Mouse (Mus musculus) G1E-ER4 (cell line): Measurements from ENCODE around the gene Prdm16. TPM values are rescaled to one million over a fixed set of nuclear protein-coding genes. Genes with fewer than 3 reads are reported as not detected.

ENCODE experiments used
- GATA1 ChIP-seq: IDR thresholded peaks from one replicate; pipeline ENCODE4 v1.8.0; 2012; ENCODE audit warnings: low read length, inconsistent platforms
- polyA plus RNA-seq: library from polyadenylated mRNA; stranded (reverse); fragments of >175 nt; gene quantifications from 2 replicates; pipeline ENCODE4 v1.2.3, GENCODE M21; 2012

Gene Prdm16
- polyA plus RNA-seq, 1 experiment = not detected

DNA sequence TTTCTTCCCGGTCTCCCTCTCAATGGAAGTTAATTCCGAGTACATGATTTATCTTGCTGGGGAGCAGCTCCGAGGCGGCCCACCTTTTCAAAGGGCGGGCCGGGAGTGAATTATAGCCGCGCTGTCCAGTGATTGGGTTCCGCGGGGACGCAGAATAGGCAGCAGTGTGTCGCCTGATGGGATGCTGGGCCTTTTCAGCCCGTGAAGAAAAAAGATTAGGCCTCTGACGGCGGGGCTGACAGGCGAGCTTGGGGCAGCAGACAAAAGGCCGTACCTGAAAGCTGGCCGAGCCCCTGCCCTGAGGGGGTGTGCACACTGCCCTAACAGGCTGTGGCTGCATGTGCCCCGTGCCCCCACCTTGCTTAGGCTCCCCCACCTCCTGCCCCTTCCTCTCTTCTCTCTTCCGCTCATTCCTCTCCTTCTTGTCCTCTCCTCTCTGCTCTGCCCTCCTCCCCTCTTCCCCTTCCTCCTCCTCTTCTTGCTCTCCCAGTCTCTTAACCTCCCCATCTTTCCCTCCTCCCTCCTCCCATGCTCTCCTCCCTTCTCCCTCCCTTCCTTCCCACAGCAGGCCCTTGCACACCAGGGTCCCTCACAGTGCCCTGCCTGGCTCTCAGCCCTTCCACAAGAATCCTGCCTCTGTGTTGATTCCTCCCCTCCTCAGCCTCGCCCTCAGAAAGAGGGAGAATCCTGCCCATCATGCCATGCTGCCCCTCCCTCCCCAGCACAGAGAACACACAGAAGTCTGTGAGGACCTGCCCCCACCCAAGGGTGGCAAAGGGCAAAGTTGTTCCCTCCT, 41.7 kb downstream of the Prdm16 start:
- no peak for TF ChIP-seq GATA1

DNA sequence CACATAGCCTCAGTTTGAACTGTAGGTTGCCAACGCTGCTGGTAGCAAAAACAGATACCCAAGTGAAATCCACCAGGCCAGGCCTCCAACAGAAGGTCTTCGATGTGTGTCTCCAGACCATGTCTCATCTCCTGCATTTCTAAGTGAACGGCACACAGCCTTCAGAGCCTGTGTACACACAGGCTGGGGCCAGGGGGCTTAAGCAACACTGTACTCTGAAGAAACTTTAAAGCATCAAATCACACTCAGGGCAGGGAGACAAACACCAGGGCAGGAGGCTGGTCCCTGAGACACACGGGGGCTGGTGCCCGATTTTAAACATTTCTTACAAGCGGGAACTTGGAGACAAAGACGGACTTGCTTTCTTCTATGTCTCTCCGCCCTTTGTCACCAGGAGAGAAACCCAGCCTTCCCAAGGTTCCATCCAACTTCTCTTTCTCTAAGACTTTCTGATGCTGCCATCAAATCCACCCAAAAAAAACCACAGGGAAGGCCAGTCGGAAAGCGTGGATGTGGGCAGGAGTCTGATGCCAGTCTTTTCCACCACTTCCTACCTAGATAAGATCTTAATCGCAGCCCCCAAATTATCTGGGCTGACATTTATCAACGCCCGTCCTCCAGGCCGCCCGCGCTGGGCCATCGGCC, 42.4 kb downstream of the Prdm16 start:
- TF ChIP-seq GATA1 = no peak

DNA sequence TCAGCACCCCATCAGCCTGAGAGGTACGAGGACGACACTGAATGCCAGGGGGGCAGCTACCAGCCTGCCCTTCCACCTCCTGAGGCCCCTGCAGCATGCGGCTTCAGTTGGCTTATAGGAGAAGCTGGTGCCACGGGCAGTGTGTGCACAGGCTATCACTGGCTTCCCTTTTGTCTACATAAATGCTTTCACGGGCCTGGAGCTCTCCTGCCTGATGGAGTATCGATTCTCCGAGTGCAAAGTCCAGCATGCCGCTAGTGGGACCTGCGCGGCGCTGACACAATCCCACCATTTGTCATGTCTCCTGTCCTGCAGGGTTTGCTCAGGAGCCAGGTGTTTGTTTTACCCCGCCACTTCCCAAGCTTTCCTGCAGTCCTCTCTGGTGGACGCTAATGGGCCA, 44.1 kb downstream of the Prdm16 start:
- TF ChIP-seq GATA1 = no peak

DNA sequence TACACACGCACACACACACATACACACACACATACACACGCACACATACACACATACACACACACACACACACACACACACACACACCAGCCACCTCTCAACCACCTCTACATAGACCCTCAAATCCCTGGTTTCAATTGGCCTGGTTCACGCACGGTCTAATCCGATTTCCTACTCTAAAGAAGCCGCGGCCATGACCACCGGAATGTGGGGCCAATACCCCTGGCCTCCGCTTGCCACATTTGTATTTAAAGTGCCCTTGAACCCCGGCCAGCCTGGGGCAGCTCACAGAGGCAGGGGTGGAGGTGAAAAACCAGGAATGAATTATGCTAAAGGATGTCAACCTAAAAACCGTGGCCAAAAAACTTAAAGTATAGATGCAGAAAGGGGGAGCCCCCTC, 45.8 kb downstream of the Prdm16 start:
- TF ChIP-seq GATA1 = no peak

DNA sequence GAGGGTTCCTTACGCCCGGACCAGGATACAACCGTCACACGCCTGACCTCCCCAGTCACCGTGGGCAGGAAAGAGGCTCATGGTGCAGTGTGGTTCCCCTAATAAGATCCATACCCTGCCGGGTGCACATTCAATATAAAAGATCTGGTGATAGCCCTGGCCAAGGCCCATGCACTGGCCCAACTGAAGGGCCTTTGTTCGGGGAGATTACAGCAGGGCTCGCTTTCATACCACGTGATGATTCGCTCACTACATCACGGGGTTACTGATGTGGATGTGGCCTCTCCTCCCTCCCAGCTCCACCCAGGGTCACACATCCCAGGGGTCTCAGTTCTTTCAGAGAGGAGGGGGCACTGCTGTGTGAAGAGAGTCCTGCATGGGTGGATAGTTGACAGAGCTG, 50.3 kb downstream of the Prdm16 start:
- TF ChIP-seq GATA1 = no peak

DNA sequence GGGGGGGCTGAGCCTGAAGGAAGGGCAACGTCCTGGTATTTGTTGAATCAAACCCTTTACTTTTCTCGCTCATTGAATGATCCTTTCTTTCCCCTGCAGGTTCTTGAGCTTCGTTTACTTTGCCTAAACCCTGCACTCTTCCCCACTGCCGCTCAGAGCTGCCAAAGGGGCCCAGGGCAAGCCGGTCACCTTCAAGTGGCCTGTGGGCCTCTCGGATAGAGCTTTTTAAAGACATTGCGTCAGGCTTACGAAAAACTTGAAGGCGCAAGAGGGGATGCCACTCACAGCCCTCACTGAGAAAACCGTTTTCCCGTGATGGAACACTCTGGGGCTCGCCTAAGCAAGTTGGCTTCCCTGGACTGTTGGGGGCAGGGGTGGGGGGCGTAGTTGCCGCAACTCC, 50.9 kb downstream of the Prdm16 start:
- TF ChIP-seq GATA1 = no peak

DNA sequence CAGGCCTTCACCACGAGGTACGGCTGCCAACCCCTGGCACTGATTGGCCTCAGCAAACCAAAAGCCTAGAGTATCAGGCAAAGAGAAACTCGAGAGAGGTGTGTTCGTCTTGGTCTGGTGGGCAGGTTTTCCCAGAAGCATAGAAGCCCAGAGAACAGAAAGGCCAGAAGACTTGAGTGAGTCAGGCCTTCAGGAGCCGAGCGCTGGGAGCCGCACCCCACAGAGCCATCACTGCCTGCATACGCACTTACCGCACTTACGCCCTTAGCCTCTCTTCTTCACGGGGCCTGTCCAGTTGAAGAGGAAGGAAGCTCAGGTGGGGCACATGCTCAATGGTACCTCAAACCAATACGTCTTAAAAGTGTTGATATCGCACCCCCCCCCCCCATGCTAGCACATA, 53.0 kb downstream of the Prdm16 start:
- no peak for TF ChIP-seq GATA1

DNA sequence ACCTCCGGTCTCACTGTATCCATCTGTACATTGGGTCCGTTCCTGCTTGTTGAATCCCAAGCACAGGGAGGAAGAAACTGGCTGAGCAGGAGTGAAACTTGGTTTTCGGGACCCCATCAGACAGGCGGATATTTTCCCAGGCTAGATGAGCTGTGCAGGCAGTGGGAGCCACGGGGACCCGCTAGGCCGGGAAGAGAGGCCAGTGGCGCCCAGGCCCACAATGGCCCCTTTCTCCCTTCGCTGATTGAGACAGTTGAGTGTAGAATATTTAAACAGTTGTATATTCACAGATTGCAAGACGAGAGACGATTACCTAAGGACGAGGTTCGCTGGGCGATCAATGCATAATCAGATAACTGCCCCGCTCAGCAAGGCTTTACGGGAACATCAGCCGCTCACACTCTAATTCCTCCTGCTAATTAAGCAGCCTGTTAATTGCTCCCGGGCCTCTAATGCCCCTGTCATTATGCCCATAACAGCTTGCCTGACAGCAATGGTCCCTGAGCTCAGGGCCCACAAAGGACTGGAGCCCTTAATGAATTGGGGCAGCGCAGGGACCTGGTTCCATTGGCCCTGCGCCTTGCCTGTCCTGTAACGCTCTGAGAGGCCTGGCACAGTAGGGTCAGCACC, 54.0 kb downstream of the Prdm16 start:
- no peak for TF ChIP-seq GATA1

DNA sequence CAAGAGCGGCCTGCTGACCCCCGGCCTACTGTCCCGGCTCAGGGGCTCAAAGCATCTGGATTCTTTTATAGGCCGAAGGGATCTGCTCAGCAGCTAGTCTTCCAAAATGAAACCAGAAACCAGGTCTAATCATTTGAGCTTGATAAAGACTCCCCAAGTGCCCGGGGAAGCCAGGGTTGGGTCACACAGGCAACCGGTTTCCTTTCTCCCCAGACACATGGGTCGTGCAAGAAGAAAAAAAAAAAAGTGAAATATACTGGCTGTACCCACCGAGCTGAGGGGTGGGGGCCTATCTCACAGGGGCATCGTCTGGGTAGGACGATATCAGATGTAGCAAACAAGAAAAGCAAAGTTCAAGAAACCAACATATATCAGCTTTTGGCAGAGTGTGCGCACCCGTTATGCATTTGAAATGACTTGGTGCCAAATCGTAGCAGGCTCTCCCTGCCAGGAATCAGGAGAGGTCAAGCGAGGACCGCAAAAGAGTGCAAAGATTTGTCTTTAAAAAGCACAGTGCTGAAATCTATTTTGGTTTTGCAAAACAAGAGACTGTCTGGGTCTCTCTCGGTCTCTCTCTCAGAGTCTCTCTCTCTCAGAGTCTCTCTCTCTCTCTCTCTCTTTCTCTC, 55.3 kb downstream of the Prdm16 start:
- no peak for TF ChIP-seq GATA1

DNA sequence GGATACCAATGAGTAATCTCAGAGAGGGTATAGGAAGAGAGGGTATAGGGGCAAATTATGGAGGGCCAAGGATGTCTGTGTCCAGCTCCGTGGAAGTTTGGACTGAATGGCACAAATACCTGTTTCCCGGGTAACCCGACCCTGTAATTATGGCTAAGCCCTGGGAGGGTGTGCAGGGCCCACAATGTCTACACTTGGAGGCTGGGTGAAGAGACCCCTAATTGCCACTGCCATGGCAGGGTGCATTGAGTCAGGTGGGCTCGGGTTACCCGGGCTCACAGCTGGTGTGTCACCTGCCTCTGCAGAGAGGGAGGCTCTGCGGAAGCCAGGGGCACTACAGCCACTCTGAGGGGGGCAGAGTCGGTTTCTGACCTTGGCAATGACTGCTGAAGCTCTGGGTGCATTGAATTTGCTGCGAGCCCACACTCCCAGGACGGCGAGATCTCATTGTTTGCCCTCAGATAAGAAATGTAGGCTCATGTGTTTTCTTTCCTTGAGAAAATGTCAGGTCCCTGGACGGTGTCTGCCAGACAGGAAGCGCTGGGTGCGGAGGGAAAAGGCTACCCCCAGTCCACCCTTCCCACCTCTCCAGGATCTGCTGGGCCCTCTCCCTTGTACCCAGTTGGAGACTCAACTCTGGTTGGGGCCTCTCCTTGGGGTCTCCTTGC, 62.3 kb downstream of the Prdm16 start:
- no peak for TF ChIP-seq GATA1

DNA sequence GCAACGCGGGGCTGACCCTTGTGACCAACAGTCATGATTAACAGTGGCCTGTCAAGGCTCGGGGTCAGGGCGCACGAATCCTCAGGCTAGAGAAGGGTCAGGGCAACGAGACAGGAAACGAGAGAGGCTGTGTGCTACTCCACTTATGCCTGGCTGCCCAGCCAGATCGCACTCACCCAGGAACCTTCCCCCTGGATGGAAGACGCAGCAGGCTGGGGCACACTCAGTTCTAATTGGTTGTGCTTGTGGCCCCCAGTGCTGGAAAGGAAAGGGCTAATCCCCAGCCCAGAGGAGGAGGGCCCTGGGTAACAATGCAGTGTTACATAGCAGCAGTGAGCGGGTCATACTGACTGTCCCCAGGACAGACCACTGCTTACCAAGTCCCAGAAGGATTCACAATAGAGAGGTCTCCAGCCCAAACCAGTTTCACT, 66.2 kb downstream of the Prdm16 start:
- no peak for TF ChIP-seq GATA1

DNA sequence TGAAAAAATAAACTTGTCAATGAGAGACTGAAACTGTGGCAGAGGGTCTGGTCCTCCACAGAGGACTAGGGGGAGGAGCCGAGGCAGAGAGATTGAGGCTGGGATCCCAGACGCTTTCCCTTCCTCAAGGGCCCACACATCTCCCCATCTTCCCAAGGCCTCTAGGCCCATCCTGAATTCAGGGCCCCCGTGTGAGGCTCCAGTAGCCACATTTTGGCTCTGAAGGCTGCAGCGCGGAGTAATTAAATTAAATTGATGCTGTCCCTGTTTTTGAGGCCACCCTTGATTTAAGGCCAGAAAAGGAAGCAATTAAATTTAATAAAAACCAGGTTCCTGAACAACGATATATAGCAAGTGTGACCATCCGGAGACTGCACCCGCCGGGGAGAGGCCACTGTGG, 66.8 kb downstream of the Prdm16 start:
- TF ChIP-seq GATA1 = no peak

DNA sequence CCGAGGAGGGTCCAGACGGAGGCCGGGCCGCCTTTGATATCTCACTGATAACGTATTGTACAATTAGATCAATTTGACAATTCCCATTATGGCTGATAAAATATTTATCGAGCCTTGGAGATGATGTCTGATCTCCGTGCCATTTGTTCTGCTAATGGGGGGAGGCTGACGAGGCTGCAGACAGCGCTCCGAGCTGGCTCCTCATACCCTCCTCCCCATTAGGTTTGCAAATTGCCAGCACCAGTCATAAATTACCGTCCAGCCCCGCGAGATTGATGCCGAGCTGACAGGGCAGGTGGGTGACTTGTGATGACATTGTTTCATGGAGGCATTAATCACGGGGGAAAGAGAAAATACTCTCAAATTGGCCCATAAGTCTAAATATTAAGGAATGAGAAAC, 67.9 kb downstream of the Prdm16 start:
- no peak for TF ChIP-seq GATA1

DNA sequence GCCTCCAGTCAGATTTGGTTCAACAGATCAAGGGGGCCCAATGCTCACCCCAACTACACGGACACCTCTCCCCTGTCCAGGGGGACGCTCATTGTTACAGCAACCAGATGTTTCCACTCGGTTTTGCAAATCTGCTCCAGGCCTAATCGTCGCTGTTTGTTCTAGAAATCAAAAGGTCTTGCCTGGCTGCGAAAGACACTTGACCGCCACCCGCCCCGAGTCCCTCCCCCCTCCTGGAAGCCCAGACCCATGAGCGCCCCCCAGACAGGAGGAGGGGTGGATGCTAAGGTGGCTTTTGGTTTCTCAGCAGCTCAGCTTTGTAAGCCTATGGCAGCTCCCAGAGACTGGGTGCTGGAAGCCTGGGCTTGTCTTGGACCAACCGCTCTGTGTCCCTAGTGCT, 68.7 kb downstream of the Prdm16 start:
- TF ChIP-seq GATA1 = no peak

DNA sequence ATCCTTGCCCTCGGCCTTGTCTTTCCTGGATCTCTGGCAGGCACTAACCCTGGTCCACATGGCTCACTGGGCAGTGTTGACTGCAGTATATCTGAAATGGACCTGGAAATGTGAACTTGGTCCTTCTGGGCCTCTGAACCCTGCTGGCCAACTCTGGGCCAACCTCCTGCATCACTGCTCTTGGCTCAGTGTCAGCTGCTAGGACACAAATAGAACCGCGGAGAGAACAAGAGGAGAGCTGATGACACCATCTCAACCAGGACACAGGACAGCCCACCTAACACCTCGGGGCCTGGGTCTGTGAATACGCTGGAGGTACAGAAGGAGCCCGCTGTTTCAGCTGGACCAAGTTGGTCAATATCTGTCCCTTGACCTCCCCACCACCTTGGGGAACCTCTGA, 73.5 kb downstream of the Prdm16 start:
- TF ChIP-seq GATA1 = no peak

DNA sequence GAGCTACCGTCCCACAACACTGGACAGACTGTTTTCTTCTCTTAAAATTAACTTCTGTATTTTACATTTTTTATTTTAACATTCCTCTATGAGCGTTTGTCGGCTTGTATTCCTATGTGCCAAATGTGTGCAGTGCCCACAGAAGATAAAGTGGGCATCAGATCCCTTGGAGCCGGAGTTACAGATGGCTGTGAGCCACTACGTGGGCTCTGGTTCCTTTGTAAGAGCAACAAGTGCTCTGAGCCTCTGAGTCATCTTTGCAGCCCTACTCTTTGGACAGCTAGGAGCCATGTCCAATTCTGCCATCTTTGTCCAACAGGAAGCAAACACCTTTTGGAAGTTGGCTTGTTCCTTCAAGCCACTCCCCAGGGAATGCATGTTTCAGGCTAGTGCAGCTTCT, 78.6 kb downstream of the Prdm16 start:
- no peak for TF ChIP-seq GATA1
